Mouse (Mus musculus) intestine, embryonic 14.5 days (tissue): ENCODE measurements at regions not wholly inside any gene's neighbourhood (a gene's known extent, or its start where the extent isn't known, plus 50 kb on each side); places are given as distances from the start of the nearest gene placed in this dataset.

Experiments used
- ATAC-seq: fragments of 200-750 bp; cut with Nextera tagmentation; replicated peaks from 2 replicates; pipeline ENCODE4 v1.8.0; 2017; ENCODE audit warnings: low read depth, moderate number of reproducible peaks, moderate TSS enrichment, moderate library complexity; ENCODE audit not compliant: low FRiP score, low TSS enrichment
- DNase-seq: peaks from one replicate; pipeline ENCODE4 v3.0.0-alpha.2; 2018; ENCODE audit warnings: low spot score
- H3K27ac ChIP-seq: fragments of 300-500 bp; sonication (generic); 2 replicates; pipeline ENCODE4 v1.5.1; 2014; ENCODE audit warnings: low read depth, mild to moderate bottlenecking, control low read depth
- H3K27me3 ChIP-seq: fragments of 300-500 bp; sonication (generic); replicated peaks from 2 replicates; pipeline ENCODE4 v1.6.1; 2014; ENCODE audit warnings: low read length, control low read depth; ENCODE audit not compliant: control insufficient read depth, insufficient read depth
- H3K36me3 ChIP-seq: fragments of 300-500 bp; sonication (generic); 2 replicates; pipeline ENCODE4 v1.6.1; 2014; ENCODE audit warnings: low read length, control low read depth; ENCODE audit not compliant: control insufficient read depth, insufficient read depth
- H3K4me1 ChIP-seq: fragments of 300-500 bp; sonication (generic); replicated peaks from 2 replicates; pipeline ENCODE4 v1.6.1; 2014; ENCODE audit warnings: low read length, control low read depth, mixed read lengths; ENCODE audit not compliant: control insufficient read depth, insufficient read depth
- H3K4me2 ChIP-seq: fragments of 300-500 bp; sonication (generic); 2 replicates; pipeline ENCODE4 v1.6.1; 2014; ENCODE audit warnings: low read length
- H3K4me3 ChIP-seq: fragments of 300-500 bp; sonication (generic); 2 replicates; pipeline ENCODE4 v1.5.1; 2014; ENCODE audit warnings: low read depth, low read length, control low read depth, mixed read lengths
- H3K9ac ChIP-seq: fragments of 300-500 bp; sonication (generic); 2 replicates; pipeline ENCODE4 v1.6.1; 2014; ENCODE audit warnings: mild to moderate bottlenecking, low read length
- H3K9me3 ChIP-seq: fragments of 300-500 bp; sonication (generic); 2 replicates; pipeline ENCODE4 v1.6.1; 2016; ENCODE audit warnings: low read length, control low read depth; ENCODE audit not compliant: control insufficient read depth
- WGBS: fragments of 180-500 bp; shearing (Covaris S2); extraction: QIAGEN DNeasy Blood & Tissue Kit; methylation state at CpG from one replicate; pipeline ENCODE4 v1.1.7; 2014; 5-methylcytosine and 5-hydroxymethylcytosine counted together

DNA sequence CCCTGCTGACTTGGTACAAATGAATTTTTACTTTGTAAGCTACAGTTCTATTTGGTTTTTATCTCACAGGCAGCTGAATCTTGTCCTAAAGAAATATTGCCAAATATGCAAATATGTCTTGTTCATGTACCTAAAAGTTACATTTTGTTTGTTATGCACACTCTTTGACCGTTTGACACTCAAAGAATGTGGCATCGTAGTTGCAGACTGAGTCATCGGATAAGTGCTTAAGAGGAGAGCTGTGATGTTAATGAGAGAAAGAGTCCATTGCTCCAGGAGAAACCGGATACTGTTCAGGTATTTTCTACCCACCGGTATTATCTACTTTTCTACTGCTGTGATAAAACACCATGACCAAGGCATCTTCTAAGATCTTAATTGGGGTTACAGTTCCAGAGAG lies 50.3 kb upstream of the Rasl11b start:
- Histone ChIP-seq H3K9ac (no peak overlapping the region), H3K9me3 (no peaks in the 10 kb centered on the region), H3K36me3 (no peaks in the 10 kb centered on the region), H3K27ac (no peak overlapping the region), H3K4me2 (no peak overlapping the region), H3K27me3 (no peaks in the 10 kb centered on the region), H3K4me3 (no peak overlapping the region), H3K4me1 (peaks cover 2% of the 10 kb centered on the region; the same call in 1 of the 2 replicates)
- ATAC-seq (no peak), DNase-seq (no peak)
- WGBS: 64% methylated on average over 5 of the region's 5 CpGs
